Mouse (Mus musculus) liver, embryonic 14.5 days (tissue): ENCODE results near the gene Sox30. TPM values are rescaled to one million over a fixed set of nuclear protein-coding genes. Genes with fewer than 3 reads are reported as not detected.

Experiments used
- ATAC-seq: fragments of 200-750 bp; cut with Nextera tagmentation; 2 replicates; pipeline ENCODE4 v1.8.0; 2017; ENCODE audit warnings: moderate number of reproducible peaks, mild to moderate bottlenecking, moderate library complexity; ENCODE audit not compliant: insufficient read depth
- DNase-seq, 3 experiments: peaks; one replicate each; pipeline ENCODE4 v3.0.0-alpha.2; 2012 to 2013; ENCODE audit warnings: low read depth in 3 of 3, low spot score in 3 of 3
- H3K27ac ChIP-seq: fragments of 300-500 bp; sonication (generic); 2 replicates; pipeline ENCODE4 v1.5.1; 2014; ENCODE audit warnings: moderate library complexity, mild to moderate bottlenecking, control low read depth, inconsistent platforms
- H3K27me3 ChIP-seq: fragments of 300-500 bp; sonication (generic); 2 replicates; pipeline ENCODE4 v1.6.1; 2014; ENCODE audit warnings: mild to moderate bottlenecking, low read length, moderate library complexity; ENCODE audit not compliant: control insufficient read depth, insufficient read depth
- H3K36me3 ChIP-seq: fragments of 300-500 bp; sonication (generic); replicated peaks from 2 replicates; pipeline ENCODE4 v1.6.1; 2014; ENCODE audit warnings: low read depth; ENCODE audit not compliant: control insufficient read depth, insufficient read depth
- H3K4me1 ChIP-seq, 2 experiments: fragments of 200-500 bp in 1 of 2; fragments of 300-500 bp in 1 of 2; sonication (generic) in 1 of 2; replicated peaks; 2 replicates each; pipeline ENCODE4 v1.6.1; 2012 to 2014; ENCODE audit warnings: antibody characterized with exemption in 1 of 2, inconsistent platforms in 1 of 2, low read length in 1 of 2; ENCODE audit not compliant: control insufficient read depth in 2 of 2, insufficient read depth in 2 of 2
- H3K4me2 ChIP-seq: fragments of 300-500 bp; sonication (generic); 2 replicates; pipeline ENCODE4 v1.6.1; 2014; ENCODE audit warnings: low read depth, mild to moderate bottlenecking, control low read depth, moderate library complexity
- H3K4me3 ChIP-seq, 2 experiments: fragments of 200-500 bp in 1 of 2; fragments of 300-500 bp in 1 of 2; sonication (generic) in 1 of 2; 2 replicates each; pipeline ENCODE4 v1.5.1; 2012 to 2014; ENCODE audit warnings: low read depth in 2 of 2, low read length in 2 of 2, mild to moderate bottlenecking in 2 of 2, control low read depth in 1 of 2, inconsistent platforms in 1 of 2, moderate library complexity in 1 of 2; ENCODE audit not compliant: insufficient read depth in 1 of 2
- H3K9ac ChIP-seq: fragments of 300-500 bp; sonication (generic); replicated peaks from 2 replicates; pipeline ENCODE4 v1.6.1; 2014; ENCODE audit warnings: mild to moderate bottlenecking, control low read depth, moderate library complexity
- H3K9me3 ChIP-seq: fragments of 300-500 bp; sonication (generic); 2 replicates; pipeline ENCODE4 v1.6.1; 2016; ENCODE audit warnings: low read length, mixed read lengths; ENCODE audit not compliant: control insufficient read depth
- CTCF ChIP-seq: IDR thresholded peaks from 2 replicates; pipeline ENCODE4 v1.5.1; 2016; ENCODE audit warnings: antibody characterized with exemption, low read depth, control low read depth
- EP300 ChIP-seq: IDR thresholded peaks from 2 replicates; pipeline ENCODE4 v1.6.1; 2016; ENCODE audit warnings: antibody characterized with exemption, low read depth
- WGBS: fragments of 180-500 bp; shearing (Covaris S2); extraction: QIAGEN DNeasy Blood & Tissue Kit; methylation state at CpG from one replicate; pipeline ENCODE4 v1.1.7; 2014; ENCODE audit not compliant: insufficient replicate concordance; 5-methylcytosine and 5-hydroxymethylcytosine counted together
- polyA plus RNA-seq, 2 experiments: library from polyadenylated mRNA; depleted of rRNA in 1 of 2; stranded (reverse) in 1 of 2; unstranded in 1 of 2; fragments of >200 nt; fragmentation: Nextera tagmentation in 1 of 2; extraction: Ambion mirVana in 1 of 2; gene quantifications; 2 replicates each; pipeline versions ENCODE4 v1.2.1 to v1.2.3; 2012 to 2014

Sox30 gene
- polyA plus RNA-seq, 2 experiments, result 0.02 TPM; not detected in 1

DNA sequence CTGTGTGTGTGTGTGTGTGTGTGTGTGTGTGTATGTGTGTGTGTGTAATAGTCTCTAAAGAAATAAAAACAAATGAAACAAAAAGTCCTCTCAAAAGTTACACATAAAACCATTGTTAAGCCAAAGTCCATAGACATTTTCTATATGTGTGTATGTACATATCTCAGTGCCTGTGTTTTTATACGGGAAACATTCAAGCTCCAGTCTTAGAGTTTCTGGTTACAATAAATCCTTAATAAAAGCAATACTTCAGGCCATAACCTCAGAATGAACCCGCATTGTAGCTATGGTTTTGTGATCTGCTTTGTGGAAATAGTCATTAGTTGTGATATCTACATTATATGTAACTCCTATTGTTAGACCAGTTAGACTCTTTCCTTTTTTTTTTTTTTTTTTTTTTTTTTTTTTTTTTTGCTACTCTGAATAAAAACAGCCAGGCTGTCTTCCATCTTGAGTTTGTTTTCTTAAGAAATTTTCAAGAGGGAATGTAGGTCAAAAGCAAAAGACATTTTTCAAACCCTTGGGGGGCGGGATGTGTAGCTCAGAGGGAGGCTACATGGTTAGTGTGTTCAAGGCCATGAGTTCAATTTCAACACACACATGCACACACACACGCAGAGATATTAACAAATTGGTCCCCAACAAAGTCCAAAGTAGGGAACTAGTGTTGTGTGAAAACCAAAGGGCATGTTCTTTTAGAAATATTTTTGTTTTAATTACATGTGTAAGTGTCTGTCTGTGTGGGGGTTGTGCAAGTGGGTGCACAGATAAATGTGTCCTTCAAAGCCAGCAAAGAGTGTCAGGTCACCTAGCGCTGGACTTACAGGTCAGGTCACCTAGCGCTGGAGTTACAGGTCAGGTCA lies 48.1 kb downstream of the Sox30 start:
- Histone ChIP-seq H3K4me3 (no peak overlapping the region), H3K4me2 (no peak overlapping the region), H3K27ac (no peak overlapping the region), H3K9ac (no peak overlapping the region), H3K9me3 (no peaks in the 10 kb centered on the region), H3K4me1 (no peaks in the 10 kb centered on the region), H3K36me3 (no peaks in the 10 kb centered on the region), H3K27me3 (no peaks in the 10 kb centered on the region)
- DNase-seq, result no peak
- ATAC-seq, result no peak
- no peak for TF ChIP-seq EP300
- TF ChIP-seq CTCF, result no peak
- 66% methylated on average over 6 of the region's 6 CpGs for WGBS

DNA sequence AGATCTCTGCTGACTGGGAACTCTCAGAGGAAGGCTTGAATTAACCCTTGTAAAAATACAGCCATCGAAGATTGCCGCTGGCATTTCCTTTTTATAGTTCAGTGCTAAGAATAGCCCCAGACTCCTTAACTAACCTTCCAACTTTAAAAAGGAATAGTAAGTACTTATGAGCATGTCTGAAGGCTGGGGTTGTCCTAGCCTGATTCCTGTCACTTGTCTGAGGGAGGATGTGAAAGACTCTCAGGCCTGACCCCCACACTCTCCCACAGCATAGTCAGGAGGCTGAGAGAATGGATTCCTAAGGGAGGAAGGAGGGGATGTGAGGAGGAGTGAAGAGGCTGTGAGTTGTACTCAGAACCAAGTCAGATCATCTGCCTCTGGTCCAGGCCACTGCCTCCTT lies 49.4 kb downstream of the Sox30 start:
- no peak overlapping the region for H3K4me3 ChIP-seq
- WGBS, result 59% methylated on average over 2 of the region's 2 CpGs
- H3K9me3 ChIP-seq, result no peaks in the 10 kb centered on the region
- no peaks in the 10 kb centered on the region for H3K4me1 ChIP-seq
- H3K36me3 ChIP-seq, result no peaks in the 10 kb centered on the region
- H3K27me3 ChIP-seq, result no peaks in the 10 kb centered on the region
- no peak for TF ChIP-seq EP300
- TF ChIP-seq CTCF, result no peak
- no peak for DNase-seq
- no peak overlapping the region for H3K9ac ChIP-seq
- no peak overlapping the region for H3K4me2 ChIP-seq
- no peak overlapping the region for H3K27ac ChIP-seq
- no peak for ATAC-seq

GRCm38 (mm10) chr11:46030026-46030425 lies 49.9 kb downstream of the Sox30 start:
- TF ChIP-seq EP300, result no peak
- TF ChIP-seq CTCF, result no peak
- ATAC-seq (no peak), DNase-seq (no peak)
- Histone ChIP-seq H3K36me3 (no peaks in the 10 kb centered on the region), H3K9ac (no peak overlapping the region), H3K27ac (no peak overlapping the region), H3K4me3 (no peak overlapping the region), H3K4me2 (no peak overlapping the region), H3K27me3 (no peaks in the 10 kb centered on the region), H3K9me3 (no peaks in the 10 kb centered on the region), H3K4me1 (no peaks in the 10 kb centered on the region)
- 46% methylated on average over 2 of the region's 2 CpGs for whole genome bisulfite sequencing

GRCm38 (mm10) chr11:46031470-46031869 lies 51.4 kb downstream of the Sox30 start:
- DNase-seq (no peak), ATAC-seq (no peak)
- no peak overlapping the region for H3K4me3 ChIP-seq
- TF ChIP-seq CTCF, result peak; percentile 36; the same call in 1 of the 2 replicates
- TF ChIP-seq EP300, result no peak
- no peak overlapping the region for H3K4me2 ChIP-seq
- no peaks in the 10 kb centered on the region for H3K27me3 ChIP-seq
- WGBS, result 37% methylated on average over 3 of the region's 3 CpGs
- no peaks in the 10 kb centered on the region for H3K9me3 ChIP-seq
- H3K27ac ChIP-seq, result no peak overlapping the region
- no peak overlapping the region for H3K9ac ChIP-seq
- no peaks in the 10 kb centered on the region for H3K36me3 ChIP-seq
- H3K4me1 ChIP-seq, result no peaks in the 10 kb centered on the region

DNA sequence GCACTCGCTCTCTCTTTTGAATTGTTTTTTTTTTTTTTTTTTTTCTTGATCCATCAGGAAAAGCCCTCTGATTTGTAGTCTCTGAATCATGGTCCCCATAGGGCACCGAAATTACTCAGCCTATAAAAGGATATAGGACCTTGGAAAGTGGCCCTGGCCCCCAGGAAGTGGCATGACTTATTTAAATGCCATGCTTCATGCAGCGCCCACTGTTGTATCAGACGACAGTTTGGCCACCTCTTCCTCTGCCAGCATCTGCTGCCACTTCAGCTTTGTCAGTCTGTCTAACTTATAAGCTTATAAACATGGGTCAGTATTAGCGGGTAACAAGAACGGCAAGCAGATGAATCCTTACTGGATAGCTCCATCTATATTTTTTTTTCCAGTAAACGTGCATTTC lies 52.8 kb downstream of the Sox30 start:
- Histone ChIP-seq H3K4me1 (no peaks in the 10 kb centered on the region), H3K9me3 (no peaks in the 10 kb centered on the region), H3K9ac (no peak overlapping the region), H3K36me3 (no peaks in the 10 kb centered on the region), H3K27ac (no peak overlapping the region), H3K27me3 (no peaks in the 10 kb centered on the region), H3K4me3 (no peak overlapping the region), H3K4me2 (no peak overlapping the region)
- TF ChIP-seq CTCF, result no peak
- no peak for TF ChIP-seq EP300
- DNase-seq (no peak), ATAC-seq (no peak)
- 66% methylated on average over 7 of the region's 7 CpGs for WGBS
